Mouse (Mus musculus) erythroblast, embryonic 14.5 days (primary cell): ENCODE data around the gene Bach2.

Source experiments
- GATA1 ChIP-seq: IDR thresholded peaks from 2 replicates; pipeline ENCODE4 v1.6.1; 2012; ENCODE audit warnings: low read length, inconsistent platforms, mixed read lengths
- TAL1 ChIP-seq: IDR thresholded peaks from 3 replicates; pipeline ENCODE4 v1.6.1; 2012; ENCODE audit warnings: low read length, inconsistent platforms, mixed read lengths

DNA sequence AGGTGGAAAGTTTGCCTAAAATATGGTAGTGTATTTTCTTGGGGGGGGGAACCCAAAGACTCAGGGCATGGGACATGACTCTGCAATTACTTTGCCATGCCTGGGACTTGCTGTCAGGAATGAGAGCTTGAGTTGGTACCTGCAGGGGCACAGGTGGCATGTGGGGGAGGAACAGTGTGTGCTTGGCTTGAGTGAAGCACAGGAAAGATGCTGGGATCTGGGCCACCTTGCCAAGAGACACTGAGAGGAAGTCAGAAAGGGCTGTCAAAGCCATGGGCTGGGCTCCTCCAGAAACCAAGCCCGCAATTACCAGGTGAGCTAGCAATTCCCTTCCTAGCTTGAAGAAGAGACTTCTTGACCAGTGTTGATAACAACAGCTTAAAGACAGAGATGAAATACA, 40.6 kb upstream of the Bach2 start:
- TF ChIP-seq GATA1 (no peak), TAL1 (no peak)
